Comparison of ENCODE assay signal across 22 mouse cellular contexts in the genomic region with DNA sequence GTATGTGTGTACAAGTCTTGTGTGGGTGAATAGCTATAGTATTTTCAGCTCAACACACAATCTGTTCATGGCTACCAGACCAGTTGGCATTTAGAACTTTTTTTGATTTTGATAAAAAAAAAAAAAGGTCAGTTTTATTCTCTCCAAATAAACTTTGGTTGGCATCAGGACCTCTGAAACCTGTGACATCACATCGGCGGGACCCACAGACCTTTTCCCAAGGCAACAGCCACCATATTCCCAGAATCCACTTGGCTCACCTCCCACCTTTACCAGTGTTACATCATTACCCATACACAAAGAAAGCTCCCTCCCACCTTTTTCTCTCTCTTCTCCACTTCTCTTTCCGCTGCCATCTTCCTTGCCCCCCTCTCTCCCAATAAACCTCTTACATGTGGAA. TPM values are rescaled to one million over a fixed set of nuclear protein-coding genes. Genes with fewer than 3 reads are reported as not detected.
"Had no signal": no experiment of that assay in that cellular context is flagged by ENCODE, and none has a peak within 500 bp of the region (broad histone marks: within the 10 kb centered on the region; RNA-seq: fewer than 3 reads in every experiment).

No protein-coding gene starts in this region.

- H3K4me2 ChIP-seq: limb, embryonic 12.5 days; limb, embryonic 15.5 days; liver, embryonic 11.5 days; lung, embryonic 14.5 days; neural tube, embryonic 13.5 days; stomach, embryonic 15.5 days had no signal

- H3K27ac ChIP-seq: limb, embryonic 15.5 days; liver, embryonic 14.5 days; macrophage; stomach, embryonic 15.5 days had no signal

- DNase-seq: kidney, adult 18-20 months; kidney, postnatal 14 days; left cerebral cortex, postnatal 4 days; liver, postnatal 0 days; lung, embryonic 14.5 days; retina, postnatal 1 day; right cerebral cortex, postnatal 25 days; spleen, adult 18-20 months; thymus, postnatal 25 days had no signal

- H3K36me3 ChIP-seq: limb, embryonic 12.5 days; limb, embryonic 15.5 days; neural tube, embryonic 13.5 days; stomach, embryonic 15.5 days had no signal

- H3K4me3 ChIP-seq: limb, embryonic 12.5 days; limb, embryonic 15.5 days; myocyte; neural tube, embryonic 13.5 days; stomach, embryonic 15.5 days had no signal

- H3K4me1 ChIP-seq: stomach, embryonic 15.5 days had no signal

- H3K9ac ChIP-seq: limb, embryonic 12.5 days; limb, embryonic 15.5 days; liver, embryonic 14.5 days; liver, postnatal 0 days; lung, embryonic 14.5 days; neural tube, embryonic 13.5 days; stomach, embryonic 15.5 days had no signal

- ATAC-seq: intestine, embryonic 16.5 days; liver, postnatal 0 days; lung, postnatal 0 days had no signal

- H3K27me3 ChIP-seq: limb, embryonic 12.5 days; limb, embryonic 15.5 days; neural tube, embryonic 13.5 days; stomach, embryonic 15.5 days had no signal

- H3K9me3 ChIP-seq: limb, embryonic 12.5 days; limb, embryonic 15.5 days; neural tube, embryonic 13.5 days; stomach, embryonic 15.5 days had no signal

RNA-seq across cellular contexts. Expression of a gene that starts 36.4 kb away (rescaled TPM):
- total RNA-seq: megakaryocyte, adult 5-6 weeks; monocyte, adult 5-6 weeks; neutrophil, adult 5-6 weeks had no signal
- polyA plus RNA-seq: lung, embryonic 14.5 days; macrophage; myocyte had no signal
